Mouse (Mus musculus) lung, adult 2 months (tissue): ENCODE measurements around the gene Trappc12. TPM values are rescaled to one million over a fixed set of nuclear protein-coding genes. Genes with fewer than 3 reads are reported as not detected.
A peak's percentile ranks its signal among the peaks of the same experiment; 100 is the strongest.

Source experiments
- DNase-seq: peaks from one replicate; pipeline ENCODE4 v3.0.0; 2022
- H3K4me1 ChIP-seq: fragments of 200-500 bp; 2 replicates; pipeline ENCODE4 v1.6.1; 2011; ENCODE audit warnings: low read length; ENCODE audit not compliant: control insufficient read depth, insufficient read depth
- H3K4me3 ChIP-seq: fragments of 200-500 bp; replicated peaks from 2 replicates; pipeline ENCODE3; 2011; ENCODE audit warnings: low read depth, mild to moderate bottlenecking, control low read depth, low read length; ENCODE audit errors: extremely low read depth
- CTCF ChIP-seq: fragments of 200-500 bp; IDR thresholded peaks from 2 replicates; pipeline ENCODE4 v1.5.1; 2011; ENCODE audit warnings: mild to moderate bottlenecking, low read length, control low read depth; ENCODE audit not compliant: insufficient read depth
- POLR2A ChIP-seq: fragments of 200-500 bp; IDR thresholded peaks from 2 replicates; pipeline ENCODE4 v1.6.1; 2011; ENCODE audit warnings: low read depth, mild to moderate bottlenecking, control low read depth, low read length, borderline replicate concordance; ENCODE audit errors: extremely low read depth
- WGBS: fragments of 180-500 bp; shearing (Covaris S2); methylation state at CpG from one replicate; pipeline ENCODE4 v1.1.7; 2018; 5-methylcytosine and 5-hydroxymethylcytosine counted together
- polyA plus RNA-seq: library from polyadenylated mRNA; depleted of rRNA; stranded (reverse); fragments of >200 nt; gene quantifications from 2 replicates; pipeline ENCODE4 v1.2.3, GENCODE M21; 2012; rRNA removed

Gene Trappc12
- polyA plus RNA-seq, 1 experiment, result 25.1 TPM

- no peak for DNase-seq
- WGBS, result 17% methylated on average over 4 of the region's 4 CpGs
- no peak for TF ChIP-seq CTCF
- no peak for TF ChIP-seq POLR2A
These were observed 83.5 kb downstream of the Trappc12 start for GRCm38 (mm10) chr12:28666734-28667133.

GRCm38 (mm10) chr12:28662628-28663027, 87.6 kb downstream of the Trappc12 start:
- no peak overlapping the region for H3K4me3 ChIP-seq
- no peak for TF ChIP-seq POLR2A
- peaks cover 4% of the 10 kb centered on the region; the same call in 1 of the 2 replicates for H3K4me1 ChIP-seq
- DNase-seq, result no peak
- WGBS, result 78% methylated on average over 4 of the region's 4 CpGs

More at GRCm38 (mm10) chr12:28666734-28667133, 83.5 kb downstream of the Trappc12 start:
- Histone ChIP-seq H3K4me1 (peaks cover 7% of the 10 kb centered on the region; the same call in 1 of the 2 replicates), H3K4me3 (no peak overlapping the region)

DNA sequence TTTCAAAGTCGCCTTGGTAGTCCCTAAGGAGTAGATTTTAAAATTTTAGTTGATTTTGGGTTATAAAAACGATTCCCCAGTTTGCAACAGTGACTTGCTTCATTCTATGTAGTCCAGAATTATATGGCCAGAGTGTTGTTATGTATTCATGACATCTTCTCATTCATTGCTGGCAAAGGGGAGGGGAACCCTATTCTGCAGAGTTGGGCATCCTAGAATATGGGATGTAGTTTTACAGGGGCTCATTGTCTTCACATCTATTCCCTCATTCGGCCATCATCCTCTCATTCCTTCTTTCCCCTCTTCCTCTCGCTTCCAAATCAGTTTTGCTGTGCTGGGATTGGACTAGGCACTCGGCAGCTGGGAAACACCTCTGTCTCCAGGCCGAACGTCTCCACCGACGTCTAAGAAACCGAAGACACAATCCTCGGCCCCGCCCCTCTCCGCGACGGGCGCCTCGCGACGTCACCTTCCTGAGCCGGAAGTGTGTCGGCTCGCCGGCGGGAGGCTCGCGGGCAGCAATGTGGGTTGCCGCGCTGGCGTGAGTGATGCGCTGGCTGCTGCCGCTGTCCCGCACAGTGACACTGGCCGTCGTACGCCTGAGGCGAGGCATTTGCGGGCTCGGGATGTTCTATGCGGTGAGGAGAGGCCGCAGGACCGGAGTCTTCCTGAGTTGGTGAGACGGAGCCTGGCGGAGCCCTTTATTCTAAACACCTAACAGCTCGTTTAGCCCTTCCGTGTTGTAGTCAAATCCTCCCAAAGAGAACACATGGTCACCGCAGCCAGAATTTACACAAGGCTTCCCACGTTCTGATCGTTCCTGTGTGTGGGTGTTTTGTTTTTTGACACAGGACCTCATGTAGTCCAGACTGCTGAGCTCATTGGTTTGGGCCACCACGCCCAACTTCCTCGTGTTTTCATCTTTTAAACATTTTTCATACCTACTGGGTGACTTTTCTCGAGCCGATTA, 100.8 kb downstream of the Trappc12 start, which contains the start of gene Rnaseh1:
Gene Rnaseh1 (plus strand): TSS at position 462 of the 970 bp plus-strand sequence.
- 2% methylated on average over 52 of the region's 52 CpGs for WGBS
- peaks cover 4% of the 10 kb centered on the region; the same call in 1 of the 2 replicates for H3K4me1 ChIP-seq
- peak; percentile 90 for DNase-seq
- TF ChIP-seq CTCF, result no peak
- TF ChIP-seq POLR2A, result peak; percentile 89
- H3K4me3 ChIP-seq, result peak within 1 kb of the TSS; percentile 95

Other genes with a start within 250 kb of the Trappc12 start
- gene Dcdc2c, start 198.1 kb downstream of the Trappc12 start, polyA plus RNA-seq, result not detected in 2 replicates
- not detected in 2 replicates for gene Allc, start 167.9 kb downstream of the Trappc12 start, polyA plus RNA-seq
- gene Colec11, start 127.1 kb downstream of the Trappc12 start, polyA plus RNA-seq, result 0.91 and 1.0 TPM in 2 replicates
- gene Rps7, start 114.5 kb downstream of the Trappc12 start, polyA plus RNA-seq, result 158 and 175 TPM in 2 replicates
- gene Rnaseh1, start 100.9 kb downstream of the Trappc12 start, polyA plus RNA-seq, result 9.1 and 11.7 TPM in 2 replicates
- gene Adi1, start 75.2 kb downstream of the Trappc12 start, polyA plus RNA-seq, result 14.1 and 22.8 TPM in 2 replicates
- gene Eipr1, start 1.3 kb upstream of the Trappc12 start, polyA plus RNA-seq, result 17.8 and 17.9 TPM in 2 replicates